Mouse (Mus musculus): ENCODE data around the gene Calhm3. TPM values are rescaled to one million over a fixed set of nuclear protein-coding genes. Genes with fewer than 3 reads are reported as not detected.

The Calhm3 gene
- polyA plus RNA-seq, 2 experiments = not detected

DNA sequence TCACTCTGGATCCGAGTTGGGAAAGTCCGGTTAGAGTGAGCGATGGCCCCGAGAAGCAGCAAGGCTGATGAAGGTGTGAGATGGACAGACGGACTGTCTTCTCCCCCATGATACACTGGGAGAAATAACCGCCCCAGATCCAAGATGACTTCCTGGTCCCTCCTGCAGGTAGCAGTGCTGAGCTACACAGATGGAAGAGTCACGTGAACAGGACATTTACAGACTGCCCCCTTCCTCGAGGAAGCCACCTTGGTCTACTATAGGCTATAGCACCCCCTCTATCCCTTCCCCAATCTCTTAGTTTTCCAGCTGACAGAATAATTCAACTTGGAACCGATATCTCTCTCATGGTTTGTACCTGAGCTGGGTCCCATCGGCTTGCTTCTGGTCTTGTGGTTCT, 20.4 kb upstream of the Calhm3 start:
- 0 out of 4 replicates have a peak, but pooled peaks cover 0 to 2% of the 10 kb centered on the region in 2 experiments for H3K4me1 ChIP-seq (replicated peaks; ENCODE audit: control insufficient read depth in 2 of 2, insufficient read depth in 2 of 2, low read length in 1 of 2)
- H3K4me2 ChIP-seq (ENCODE audit: low read depth) = peak overlapping the region; percentile 65
- no peak overlapping the region for H3K4me3 ChIP-seq (ENCODE audit: insufficient read depth in 1 of 2, low read depth in 2 of 2, low read length in 2 of 2)
- no peak overlapping the region for H3K9ac ChIP-seq (replicated peaks)
- TF ChIP-seq CTCF (IDR thresholded peaks at IDR 0.05; ENCODE audit: low read depth) = peak; percentile 36
- no peak for TF ChIP-seq EP300 (IDR thresholded peaks at IDR 0.05; ENCODE audit: low read depth)
- H3K27me3 ChIP-seq (ENCODE audit: control insufficient read depth, insufficient read depth, low read length) = peaks cover 40% of the 10 kb centered on the region
- no peaks in the 10 kb centered on the region for H3K36me3 ChIP-seq (replicated peaks; ENCODE audit: control insufficient read depth, insufficient read depth, low read depth)
- no peak overlapping the region for H3K27ac ChIP-seq
- 16% methylated on average over 10 of the region's 10 CpGs for WGBS (ENCODE audit: insufficient replicate concordance)
- no peaks in the 10 kb centered on the region for H3K9me3 ChIP-seq (ENCODE audit: control insufficient read depth, low read length)
- DNase-seq (ENCODE audit: low read depth in 3 of 3, low spot score in 3 of 3) (no peak), ATAC-seq (ENCODE audit: insufficient read depth) (no peak)

DNA sequence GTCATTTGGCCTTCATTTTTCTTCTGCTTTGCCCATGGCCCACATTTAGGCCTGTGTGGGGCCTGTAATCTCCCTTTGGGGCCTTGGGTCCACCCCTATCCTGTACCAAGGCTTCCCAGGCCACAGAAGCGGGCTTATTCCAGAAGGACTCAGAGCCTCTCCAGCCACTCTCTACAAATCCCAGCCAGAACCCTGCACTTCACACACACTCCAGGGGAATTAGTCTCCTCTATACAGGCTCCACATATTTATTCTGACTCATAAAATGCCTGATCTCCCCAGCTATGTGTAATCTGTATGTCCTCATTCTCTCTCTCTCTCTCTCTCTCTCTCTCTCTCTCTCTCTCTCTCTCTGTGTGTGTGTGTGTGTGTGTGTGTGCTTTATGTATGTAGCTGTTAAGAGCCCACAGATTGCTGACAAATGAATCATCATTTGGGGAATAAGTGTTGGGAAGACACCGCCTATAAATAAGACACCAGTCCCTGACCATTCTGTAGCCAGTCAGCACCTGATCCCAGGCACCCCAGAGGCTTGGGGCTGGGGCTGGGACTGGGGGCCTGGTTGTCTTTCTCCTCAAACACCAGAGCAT, 19.4 kb upstream of the Calhm3 start:
- DNase-seq (ENCODE audit: low read depth in 3 of 3, low spot score in 3 of 3) = no peak
- no peak for ATAC-seq (ENCODE audit: insufficient read depth)
- Histone ChIP-seq H3K9ac (replicated peaks) (no peak overlapping the region), H3K36me3 (replicated peaks; ENCODE audit: control insufficient read depth, insufficient read depth, low read depth) (no peaks in the 10 kb centered on the region), H3K4me2 (ENCODE audit: low read depth) (no peak overlapping the region), H3K4me3 (ENCODE audit: insufficient read depth in 1 of 2, low read depth in 2 of 2, low read length in 2 of 2) (no peak overlapping the region), H3K27ac (no peak overlapping the region), H3K9me3 (ENCODE audit: control insufficient read depth, low read length) (no peaks in the 10 kb centered on the region), H3K4me1 (replicated peaks; ENCODE audit: control insufficient read depth in 2 of 2, insufficient read depth in 2 of 2, low read length in 1 of 2) (0 out of 4 replicates have a peak, but pooled peaks cover 0 to 2% of the 10 kb centered on the region in 2 experiments), H3K27me3 (ENCODE audit: control insufficient read depth, insufficient read depth, low read length) (peaks cover 40% of the 10 kb centered on the region)
- TF ChIP-seq CTCF (IDR thresholded peaks at IDR 0.05; ENCODE audit: low read depth) (no peak), EP300 (IDR thresholded peaks at IDR 0.05; ENCODE audit: low read depth) (no peak)
- WGBS (ENCODE audit: insufficient replicate concordance) = 58% methylated on average over 2 of the region's 2 CpGs

- H3K4me1 ChIP-seq (replicated peaks; ENCODE audit: control insufficient read depth in 2 of 2, insufficient read depth in 2 of 2, low read length in 1 of 2) = 0 out of 4 replicates have a peak, but pooled peaks cover 0 to 2% of the 10 kb centered on the region in 2 experiments
- H3K27ac ChIP-seq = no peak overlapping the region
- TF ChIP-seq EP300 (IDR thresholded peaks at IDR 0.05; ENCODE audit: low read depth) = no peak
- TF ChIP-seq CTCF (IDR thresholded peaks at IDR 0.05; ENCODE audit: low read depth) = no peak
- H3K9me3 ChIP-seq (ENCODE audit: control insufficient read depth, low read length) = no peaks in the 10 kb centered on the region
- peaks cover 31% of the 10 kb centered on the region for H3K27me3 ChIP-seq (ENCODE audit: control insufficient read depth, insufficient read depth, low read length)
- no peaks in the 10 kb centered on the region for H3K36me3 ChIP-seq (replicated peaks; ENCODE audit: control insufficient read depth, insufficient read depth, low read depth)
- no peak overlapping the region for H3K9ac ChIP-seq (replicated peaks)
- DNase-seq (ENCODE audit: low read depth in 3 of 3, low spot score in 3 of 3) (no peak), ATAC-seq (ENCODE audit: insufficient read depth) (no peak)
- 45% methylated on average over 2 of the region's 2 CpGs for WGBS (ENCODE audit: insufficient replicate concordance)
- H3K4me3 ChIP-seq (ENCODE audit: insufficient read depth in 1 of 2, low read depth in 2 of 2, low read length in 2 of 2) = no peak overlapping the region
- H3K4me2 ChIP-seq (ENCODE audit: low read depth) = no peak overlapping the region
Observed at GRCm38 (mm10) chr19:47175472-47175871, 17.9 kb upstream of the Calhm3 start.

- H3K4me3 ChIP-seq (ENCODE audit: insufficient read depth in 1 of 2, low read depth in 2 of 2, low read length in 2 of 2) = no peak overlapping the region
- H3K27me3 ChIP-seq (ENCODE audit: control insufficient read depth, insufficient read depth, low read length) = peaks cover 22% of the 10 kb centered on the region
- ATAC-seq (ENCODE audit: insufficient read depth) (no peak), DNase-seq (ENCODE audit: low read depth in 3 of 3, low spot score in 3 of 3) (no peak)
- no peaks in the 10 kb centered on the region for H3K9me3 ChIP-seq (ENCODE audit: control insufficient read depth, low read length)
- H3K36me3 ChIP-seq (replicated peaks; ENCODE audit: control insufficient read depth, insufficient read depth, low read depth) = no peaks in the 10 kb centered on the region
- no peak overlapping the region for H3K4me2 ChIP-seq (ENCODE audit: low read depth)
- no peak overlapping the region for H3K27ac ChIP-seq
- 0 out of 4 replicates have a peak, but pooled peaks cover 0 to 2% of the 10 kb centered on the region in 2 experiments for H3K4me1 ChIP-seq (replicated peaks; ENCODE audit: control insufficient read depth in 2 of 2, insufficient read depth in 2 of 2, low read length in 1 of 2)
- H3K9ac ChIP-seq (replicated peaks) = no peak overlapping the region
- 39% methylated on average over 3 of the region's 3 CpGs for WGBS (ENCODE audit: insufficient replicate concordance)
- no peak for TF ChIP-seq EP300 (IDR thresholded peaks at IDR 0.05; ENCODE audit: low read depth)
- peak; percentile 52 for TF ChIP-seq CTCF (IDR thresholded peaks at IDR 0.05; ENCODE audit: low read depth)
Observed at GRCm38 (mm10) chr19:47174515-47174914, 17.0 kb upstream of the Calhm3 start.

- no peak overlapping the region for H3K27ac ChIP-seq
- ATAC-seq (ENCODE audit: insufficient read depth) = no peak
- 14% methylated on average over 11 of the region's 11 CpGs for WGBS (ENCODE audit: insufficient replicate concordance)
Observed at GRCm38 (mm10) chr19:47168793-47169412, 11.3 kb upstream of the Calhm3 start.

More at GRCm38 (mm10) chr19:47168793-47169412, 11.3 kb upstream of the Calhm3 start:
- Histone ChIP-seq H3K36me3 (replicated peaks; ENCODE audit: control insufficient read depth, insufficient read depth, low read depth) (no peaks in the 10 kb centered on the region), H3K9me3 (ENCODE audit: control insufficient read depth, low read length) (no peaks in the 10 kb centered on the region), H3K27me3 (ENCODE audit: control insufficient read depth, insufficient read depth, low read length) (peaks cover 2% of the 10 kb centered on the region; the same call in 1 of the 2 replicates), H3K4me3 (ENCODE audit: insufficient read depth in 1 of 2, low read depth in 2 of 2, low read length in 2 of 2) (peak overlapping the region in 1 of 2 experiments; percentile 14; a peak in 1 of 4 replicates), H3K4me1 (replicated peaks; ENCODE audit: control insufficient read depth in 2 of 2, insufficient read depth in 2 of 2, low read length in 1 of 2) (peaks cover 0 to 4% of the 10 kb centered on the region in 2 experiments; a peak in 2 of 4 replicates), H3K4me2 (ENCODE audit: low read depth) (peak overlapping the region; percentile 50), H3K9ac (replicated peaks) (no peak overlapping the region; the same call in 1 of the 2 replicates)
- peak; percentile 42 to 55 (median 50) for DNase-seq (ENCODE audit: low read depth in 3 of 3, low spot score in 3 of 3)
- peak; percentile 84 for TF ChIP-seq CTCF (IDR thresholded peaks at IDR 0.05; ENCODE audit: low read depth)
- TF ChIP-seq EP300 (IDR thresholded peaks at IDR 0.05; ENCODE audit: low read depth) = no peak
